Mouse (Mus musculus): Measurements from ENCODE around the gene Ten1. TPM values are rescaled to one million over a fixed set of nuclear protein-coding genes. Genes with fewer than 3 reads are reported as not detected.
A peak's percentile ranks its signal among the peaks of the same experiment; 100 is the strongest.

The Ten1 gene
- total and polyA plus RNA-seq, 2 experiments from 2014 or later: 66.6 to 110 TPM

GRCm38 (mm10) chr11:116222740-116223059, 24.0 kb downstream of the Ten1 start:
- peak overlapping the region; percentile 7; the same call in 1 of the 2 replicates for H3K27ac ChIP-seq
- no peak overlapping the region; the same call in 1 of the 2 replicates for H3K9ac ChIP-seq (replicated peaks; ENCODE audit: low read length)
- H3K4me3 ChIP-seq (ENCODE audit: low read length): peak overlapping the region; percentile 23
- H3K27me3 ChIP-seq (ENCODE audit: insufficient read depth, low read length): peaks cover 25% of the 10 kb centered on the region; the same call in 1 of the 2 replicates
- ATAC-seq: no peak
- DNase-seq (ENCODE audit: low spot score): no peak
- WGBS: 23% methylated on average over 23 of the region's 23 CpGs
- H3K4me2 ChIP-seq (ENCODE audit: low read depth, low read length): peak overlapping the region; percentile 52
- no peaks in the 10 kb centered on the region for H3K36me3 ChIP-seq (ENCODE audit: insufficient read depth, low read length)
- no peaks in the 10 kb centered on the region for H3K9me3 ChIP-seq (ENCODE audit: low read length)
- TF ChIP-seq CTCF (IDR thresholded peaks at IDR 0.05; ENCODE audit: low read depth): no peak
- peaks cover 5% of the 10 kb centered on the region; the same call in 1 of the 2 replicates for H3K4me1 ChIP-seq (ENCODE audit: insufficient read depth, low read length)

GRCm38 (mm10) chr11:116226414-116226813, 27.8 kb downstream of the Ten1 start:
- ATAC-seq: no peak
- H3K27ac ChIP-seq: no peak overlapping the region
- 0% methylated on average over 2 of the region's 2 CpGs for WGBS
- H3K27me3 ChIP-seq (ENCODE audit: insufficient read depth, low read length): peaks cover 16% of the 10 kb centered on the region; the same call in 1 of the 2 replicates
- peak; percentile 84 for TF ChIP-seq CTCF (IDR thresholded peaks at IDR 0.05; ENCODE audit: low read depth)
- no peaks in the 10 kb centered on the region for H3K36me3 ChIP-seq (ENCODE audit: insufficient read depth, low read length)
- peak; percentile 73 for DNase-seq (ENCODE audit: low spot score)
- H3K4me1 ChIP-seq (ENCODE audit: insufficient read depth, low read length): no peaks in the 10 kb centered on the region
- no peak overlapping the region for H3K4me3 ChIP-seq (ENCODE audit: low read length)
- no peak overlapping the region for H3K4me2 ChIP-seq (ENCODE audit: low read depth, low read length)
- no peaks in the 10 kb centered on the region for H3K9me3 ChIP-seq (ENCODE audit: low read length)
- no peak overlapping the region for H3K9ac ChIP-seq (replicated peaks; ENCODE audit: low read length)

GRCm38 (mm10) chr11:116228699-116229098, 30.0 kb downstream of the Ten1 start:
- H3K27me3 ChIP-seq (ENCODE audit: insufficient read depth, low read length): peaks cover 4% of the 10 kb centered on the region; the same call in 1 of the 2 replicates
- H3K9me3 ChIP-seq (ENCODE audit: low read length): no peaks in the 10 kb centered on the region
- no peak for DNase-seq (ENCODE audit: low spot score)
- H3K9ac ChIP-seq (replicated peaks; ENCODE audit: low read length): no peak overlapping the region
- no peak overlapping the region for H3K27ac ChIP-seq
- WGBS: 77% methylated on average over 4 of the region's 4 CpGs
- H3K4me2 ChIP-seq (ENCODE audit: low read depth, low read length): no peak overlapping the region
- H3K36me3 ChIP-seq (ENCODE audit: insufficient read depth, low read length): no peaks in the 10 kb centered on the region
- no peak for TF ChIP-seq CTCF (IDR thresholded peaks at IDR 0.05; ENCODE audit: low read depth)
- ATAC-seq: no peak
- H3K4me1 ChIP-seq (ENCODE audit: insufficient read depth, low read length): no peaks in the 10 kb centered on the region
- H3K4me3 ChIP-seq (ENCODE audit: low read length): no peak overlapping the region

GRCm38 (mm10) chr11:116232427-116232826, 33.8 kb downstream of the Ten1 start:
- DNase-seq (ENCODE audit: low spot score) (no peak), ATAC-seq (peak; percentile 55; the same call in 1 of the 2 replicates)
- Histone ChIP-seq H3K9me3 (ENCODE audit: low read length) (no peaks in the 10 kb centered on the region), H3K4me2 (ENCODE audit: low read depth, low read length) (no peak overlapping the region), H3K4me3 (ENCODE audit: low read length) (0 out of 2 replicates have a peak overlapping the region, but pooled peaks have one; percentile 3), H3K9ac (replicated peaks; ENCODE audit: low read length) (0 out of 2 replicates have a peak overlapping the region, but pooled peaks have one; percentile 21), H3K27me3 (ENCODE audit: insufficient read depth, low read length) (no peaks in the 10 kb centered on the region), H3K4me1 (ENCODE audit: insufficient read depth, low read length) (no peaks in the 10 kb centered on the region), H3K36me3 (ENCODE audit: insufficient read depth, low read length) (no peaks in the 10 kb centered on the region), H3K27ac (no peak overlapping the region)
- 25% methylated on average over 17 of the region's 17 CpGs for WGBS
- TF ChIP-seq CTCF (IDR thresholded peaks at IDR 0.05; ENCODE audit: low read depth): no peak

DNA sequence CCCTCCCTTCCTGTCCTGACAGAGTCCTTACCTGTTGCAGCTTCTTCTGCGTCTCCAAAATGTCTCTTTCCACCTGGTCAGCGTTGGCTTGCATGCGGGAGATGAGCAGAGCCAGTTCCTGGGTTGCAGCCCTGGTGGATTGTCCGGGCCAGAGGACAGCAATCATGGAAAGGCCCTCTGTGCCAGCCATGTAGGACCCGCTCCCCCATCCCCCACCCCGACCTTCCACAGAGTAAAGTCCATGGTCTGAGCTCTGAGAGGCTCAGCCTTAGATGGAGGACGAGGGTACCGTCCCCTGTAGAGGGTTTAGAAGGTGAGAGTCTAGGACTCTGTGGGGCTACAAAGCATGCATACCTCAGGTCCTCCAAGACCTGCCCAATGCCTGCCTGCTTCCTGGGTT, 36.2 kb downstream of the Ten1 start:
- no peak overlapping the region for H3K4me3 ChIP-seq (ENCODE audit: low read length)
- no peaks in the 10 kb centered on the region for H3K27me3 ChIP-seq (ENCODE audit: insufficient read depth, low read length)
- WGBS: 85% methylated on average over 8 of the region's 8 CpGs
- no peak for TF ChIP-seq CTCF (IDR thresholded peaks at IDR 0.05; ENCODE audit: low read depth)
- DNase-seq (ENCODE audit: low spot score) (no peak), ATAC-seq (no peak)
- H3K4me2 ChIP-seq (ENCODE audit: low read depth, low read length): no peak overlapping the region
- H3K27ac ChIP-seq: no peak overlapping the region
- no peaks in the 10 kb centered on the region for H3K36me3 ChIP-seq (ENCODE audit: insufficient read depth, low read length)
- no peaks in the 10 kb centered on the region for H3K4me1 ChIP-seq (ENCODE audit: insufficient read depth, low read length)
- H3K9me3 ChIP-seq (ENCODE audit: low read length): no peaks in the 10 kb centered on the region
- H3K9ac ChIP-seq (replicated peaks; ENCODE audit: low read length): no peak overlapping the region

- no peak for TF ChIP-seq CTCF (IDR thresholded peaks at IDR 0.05; ENCODE audit: low read depth)
- Histone ChIP-seq H3K27ac (no peak within 1 kb of the TSS), H3K4me1 (ENCODE audit: insufficient read depth, low read length) (no peaks in the 10 kb centered on the region), H3K36me3 (ENCODE audit: insufficient read depth, low read length) (no peaks in the 10 kb centered on the region), H3K4me3 (ENCODE audit: low read length) (no peak within 1 kb of the TSS), H3K9ac (replicated peaks; ENCODE audit: low read length) (no peak within 1 kb of the TSS), H3K27me3 (ENCODE audit: insufficient read depth, low read length) (no peaks in the 10 kb centered on the region), H3K9me3 (ENCODE audit: low read length) (no peaks in the 10 kb centered on the region), H3K4me2 (ENCODE audit: low read depth, low read length) (peak within 1 kb of the TSS; percentile 13; the same call in 1 of the 2 replicates)
- ATAC-seq (peak; percentile 44; the same call in 1 of the 2 replicates), DNase-seq (ENCODE audit: low spot score) (no peak)
- WGBS: 15% methylated on average over 29 of the region's 31 CpGs
Measured at GRCm38 (mm10) chr11:116237742-116238395, 39.2 kb downstream of the Ten1 start, which contains the start of gene Evpl. Gene Evpl (minus strand): TSS chr11:116238077.

DNA sequence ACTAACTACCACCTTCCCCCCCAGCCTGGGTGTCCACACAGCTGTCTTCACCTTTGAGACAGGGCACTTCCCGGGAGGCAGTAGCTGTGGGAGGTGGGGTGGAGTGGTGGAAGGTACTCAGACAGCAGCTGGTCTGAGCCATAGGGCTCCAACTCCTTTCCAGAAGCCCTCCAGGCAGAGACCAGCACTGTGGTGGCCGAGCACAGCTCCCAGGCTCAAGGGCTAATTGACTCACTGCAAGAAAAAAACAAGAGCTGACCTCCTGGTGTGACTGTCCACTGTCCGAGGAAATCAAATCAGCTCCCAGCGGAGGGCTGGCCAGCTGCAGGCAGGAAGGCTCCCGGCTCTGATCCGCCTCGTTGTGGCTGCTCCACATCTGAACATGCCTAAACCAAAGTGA, 41.1 kb downstream of the Ten1 start:
- Histone ChIP-seq H3K4me3 (ENCODE audit: low read length) (no peak overlapping the region), H3K9me3 (ENCODE audit: low read length) (no peaks in the 10 kb centered on the region), H3K4me2 (ENCODE audit: low read depth, low read length) (no peak overlapping the region), H3K9ac (replicated peaks; ENCODE audit: low read length) (no peak overlapping the region), H3K27me3 (ENCODE audit: insufficient read depth, low read length) (no peaks in the 10 kb centered on the region), H3K27ac (no peak overlapping the region), H3K4me1 (ENCODE audit: insufficient read depth, low read length) (no peaks in the 10 kb centered on the region), H3K36me3 (ENCODE audit: insufficient read depth, low read length) (peaks cover 11% of the 10 kb centered on the region; the same call in 1 of the 2 replicates)
- WGBS: 15% methylated on average over 7 of the region's 7 CpGs
- DNase-seq (ENCODE audit: low spot score): no peak
- ATAC-seq: no peak
- TF ChIP-seq CTCF (IDR thresholded peaks at IDR 0.05; ENCODE audit: low read depth): no peak
